In genomic region chr15:82901306-82901705, GRCm38 (mm10) we compare ENCODE assay signal across 10 mouse cellular contexts.
A peak's percentile ranks its signal among the peaks of the same experiment; 100 is the strongest.
DNase-seq lines count a peak whose midpoint lies in the region; ATAC-seq lines count a peak whose summit lies in the region.
"Had no signal": no experiment of that assay in that cellular context is flagged by ENCODE, and none has a peak within 500 bp of the region (broad histone marks: within the 10 kb centered on the region; RNA-seq: fewer than 3 reads in every experiment).

No protein-coding gene starts in this region.

- peak overlapping the region; percentile 25 for H3K4me3 ChIP-seq in midbrain, embryonic 10.5 days
- no peak overlapping the region for H3K4me3 ChIP-seq in midbrain, embryonic 16.5 days (ENCODE audit: low read depth, low read length)
- H3K4me3 ChIP-seq: hindbrain, embryonic 15.5 days had no signal

- H3K36me3 ChIP-seq in midbrain, embryonic 10.5 days = no peaks in the 10 kb centered on the region
- no peaks in the 10 kb centered on the region for H3K36me3 ChIP-seq in midbrain, embryonic 16.5 days (ENCODE audit: control insufficient read depth, insufficient read depth, low read length)
- H3K36me3 ChIP-seq: hindbrain, embryonic 15.5 days had no signal

- no peak for DNase-seq in frontal cortex, postnatal 36 days (ENCODE audit: low spot score in 2 of 2)
- DNase-seq in midbrain, embryonic 10.5 days (ENCODE audit: low spot score) = peak; percentile 59
- DNase-seq in heart, postnatal 4 days = peak; percentile 51
- peak; percentile 73 for DNase-seq in testis, postnatal 10 days (ENCODE audit: low spot score)
- DNase-seq in MN1 (ENCODE audit: low spot score) = no peak
- DNase-seq in left cerebral cortex, postnatal 14 days (ENCODE audit: low spot score in 2 of 2) = no peak
- DNase-seq: right cerebral cortex, postnatal 4 days had no signal

- no peaks in the 10 kb centered on the region for H3K9me3 ChIP-seq in midbrain, embryonic 10.5 days (replicated peaks)
- no peaks in the 10 kb centered on the region for H3K9me3 ChIP-seq in midbrain, embryonic 16.5 days (replicated peaks; ENCODE audit: control insufficient read depth, low read length, poor library complexity, severe bottlenecking)
- H3K9me3 ChIP-seq: hindbrain, embryonic 15.5 days had no signal

- peaks cover 54% of the 10 kb centered on the region for H3K27me3 ChIP-seq in midbrain, embryonic 10.5 days (ENCODE audit: low read depth, poor library complexity, severe bottlenecking)
- no peaks in the 10 kb centered on the region for H3K27me3 ChIP-seq in midbrain, embryonic 16.5 days (ENCODE audit: control insufficient read depth, insufficient read depth, low read depth, low read length)
- H3K27me3 ChIP-seq: hindbrain, embryonic 15.5 days had no signal

- H3K4me2 ChIP-seq in midbrain, embryonic 16.5 days (ENCODE audit: low read length) = no peak overlapping the region
- H3K4me2 ChIP-seq: hindbrain, embryonic 15.5 days had no signal

- intact Hi-C loops in left cerebral cortex, postnatal 14 days (cut with DNase I) = no loop called here

- H3K9ac ChIP-seq in midbrain, embryonic 16.5 days (ENCODE audit: low read depth, low read length) = no peak overlapping the region
- H3K9ac ChIP-seq: hindbrain, embryonic 15.5 days had no signal

- peak; percentile 42 for ATAC-seq in frontal cortex, adult (ENCODE audit: low TSS enrichment)
- no peak for ATAC-seq in midbrain, embryonic 16.5 days

- WGBS in midbrain, embryonic 10.5 days = 12% methylated on average over 6 of the region's 6 CpGs
- WGBS in midbrain, embryonic 16.5 days = 7% methylated on average over 6 of the region's 6 CpGs

- peak overlapping the region; percentile 63 for H3K27ac ChIP-seq in midbrain, embryonic 10.5 days (replicated peaks)
- no peak overlapping the region for H3K27ac ChIP-seq in midbrain, embryonic 16.5 days (ENCODE audit: low read length)
- H3K27ac ChIP-seq: hindbrain, embryonic 15.5 days had no signal

- H3K4me1 ChIP-seq in midbrain, embryonic 10.5 days = peaks cover 94% of the 10 kb centered on the region
- peaks cover 53% of the 10 kb centered on the region for H3K4me1 ChIP-seq in midbrain, embryonic 16.5 days (ENCODE audit: control insufficient read depth, insufficient read depth, low read length)

Comparison
In these comparisons a context has a peak if more than half of its experiments do, and no peak if none do; other contexts are left out.
1. DNase-seq: peak in midbrain, embryonic 10.5 days (single experiment), heart, postnatal 4 days (single experiment) and testis, postnatal 10 days (single experiment); none in frontal cortex, postnatal 36 days (0 of 2), MN1 (single experiment) and left cerebral cortex, postnatal 14 days (0 of 2).